Mouse (Mus musculus): ENCODE data around the gene Rps6ka2.
"Not testable (repeated sequence)": the region's sequence is repeated elsewhere in the genome, so short reads cannot be mapped to it uniquely, and the experiment has no call there.

Rps6ka2 gene

GRCm38 (mm10) chr17:7169627-7170303, at the start of gene Rps6ka2:
Gene Rps6ka2, plus strand, starts transcription at chr17:7170115.
- peak; percentile 93 to 96 for DNase-seq (ENCODE audit: low spot score in 2 of 2)

- DNase-seq (ENCODE audit: low spot score in 2 of 2), result peak; percentile 33 to 52
These were observed 49.1 kb upstream of the Rps6ka2 start for GRCm38 (mm10) chr17:7120835-7121234.

GRCm38 (mm10) chr17:7122554-7122953, 47.4 kb upstream of the Rps6ka2 start:
- DNase-seq (ENCODE audit: low spot score in 2 of 2), result not testable (repeated sequence)

GRCm38 (mm10) chr17:7126475-7126874, 43.4 kb upstream of the Rps6ka2 start:
- DNase-seq (ENCODE audit: low spot score in 2 of 2), result not testable (repeated sequence)

GRCm38 (mm10) chr17:7134002-7134401, 35.9 kb upstream of the Rps6ka2 start:
- not testable (repeated sequence) for DNase-seq (ENCODE audit: low spot score in 2 of 2)

- not testable (repeated sequence) for DNase-seq (ENCODE audit: low spot score in 2 of 2)
These were observed 34.6 kb upstream of the Rps6ka2 start for GRCm38 (mm10) chr17:7135277-7135676.

- DNase-seq (ENCODE audit: low spot score in 2 of 2), result no peak
These were observed 31.6 kb upstream of the Rps6ka2 start for GRCm38 (mm10) chr17:7138186-7138925.

- no peak for DNase-seq (ENCODE audit: low spot score in 2 of 2)
These were observed 29.3 kb upstream of the Rps6ka2 start for GRCm38 (mm10) chr17:7140399-7141174.

- DNase-seq (ENCODE audit: low spot score in 2 of 2), result peak in 1 of 2 experiments; percentile 35
These were observed 27.5 kb upstream of the Rps6ka2 start for GRCm38 (mm10) chr17:7142367-7142766.

- DNase-seq (ENCODE audit: low spot score in 2 of 2), result no peak
These were observed 25.9 kb upstream of the Rps6ka2 start for GRCm38 (mm10) chr17:7143885-7144518.

GRCm38 (mm10) chr17:7145373-7146058, 24.4 kb upstream of the Rps6ka2 start:
- no peak for DNase-seq (ENCODE audit: low spot score in 2 of 2)

- DNase-seq (ENCODE audit: low spot score in 2 of 2), result no peak
These were observed 23.4 kb upstream of the Rps6ka2 start for GRCm38 (mm10) chr17:7146479-7146878.

- no peak for DNase-seq (ENCODE audit: low spot score in 2 of 2)
These were observed 22.0 kb upstream of the Rps6ka2 start for GRCm38 (mm10) chr17:7147920-7148321.

GRCm38 (mm10) chr17:7149328-7150195, 20.4 kb upstream of the Rps6ka2 start:
- no peak for DNase-seq (ENCODE audit: low spot score in 2 of 2)

- DNase-seq (ENCODE audit: low spot score in 2 of 2), result no peak
These were observed 18.3 kb upstream of the Rps6ka2 start for GRCm38 (mm10) chr17:7151446-7152100.

- no peak for DNase-seq (ENCODE audit: low spot score in 2 of 2)
These were observed 17.3 kb upstream of the Rps6ka2 start for GRCm38 (mm10) chr17:7152662-7153061.

GRCm38 (mm10) chr17:7163955-7164354, 6.0 kb upstream of the Rps6ka2 start:
- DNase-seq (ENCODE audit: low spot score in 2 of 2), result no peak

- DNase-seq (ENCODE audit: low spot score in 2 of 2), result no peak
These were observed 4.4 kb upstream of the Rps6ka2 start for GRCm38 (mm10) chr17:7165524-7165923.

- DNase-seq (ENCODE audit: low spot score in 2 of 2), result no peak
These were observed 821 bp upstream of the Rps6ka2 start for GRCm38 (mm10) chr17:7168961-7169626.
